Mouse (Mus musculus) T-helper 2 cell (primary cell): ENCODE results near the gene Fktn.
"Not testable (repeated sequence)": the region's sequence is repeated elsewhere in the genome, so short reads cannot be mapped to it uniquely, and the experiment has no call there.

Experiments
- in situ Hi-C: fragments of 300-600 bp; cut with MboI, MseI; formaldehyde crosslinking; loops from one replicate; pipeline ENCODE4 v1.15.1; 2025; ENCODE audit warnings: high pct_unique_total_duplicates

The Fktn gene

GRCm38 (mm10) chr4:53713704-53714050 is at the start of gene Fktn:
Gene Fktn (plus strand): TSS chr4:53713998.
- in situ Hi-C loops, result loop anchor here (10.0 kb wide), 1 partner anchor 269 kb away; the partner anchor contains the start of gene Slc44a1

GRCm38 (mm10) chr4:53682092-53682491 is 31.7 kb upstream of the Fktn start:
- in situ Hi-C loops, result no loop called here

- in situ Hi-C loops, result no loop called here
Observed at GRCm38 (mm10) chr4:53688965-53689364, 24.8 kb upstream of the Fktn start.

DNA sequence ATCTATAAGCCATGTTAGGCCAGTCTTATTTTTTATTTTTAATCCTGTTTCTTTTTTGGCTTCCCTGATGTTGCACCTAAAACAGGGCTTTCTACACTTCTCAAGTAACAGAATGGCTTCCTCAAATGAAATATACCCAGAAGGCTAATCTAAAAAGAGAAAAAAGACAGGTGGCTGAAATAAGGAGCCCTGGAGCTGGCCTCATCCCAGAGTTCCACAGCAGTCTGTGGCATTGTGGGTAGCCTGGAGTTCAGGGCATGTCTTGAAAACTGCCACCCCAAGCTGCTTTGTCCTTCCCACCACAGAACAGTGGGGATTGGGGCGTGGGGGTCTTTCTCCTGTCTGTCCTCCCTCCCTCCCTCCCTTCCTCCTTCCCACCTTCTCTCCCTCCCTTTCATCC is 22.4 kb upstream of the Fktn start:
- in situ Hi-C loops, result no loop called here

DNA sequence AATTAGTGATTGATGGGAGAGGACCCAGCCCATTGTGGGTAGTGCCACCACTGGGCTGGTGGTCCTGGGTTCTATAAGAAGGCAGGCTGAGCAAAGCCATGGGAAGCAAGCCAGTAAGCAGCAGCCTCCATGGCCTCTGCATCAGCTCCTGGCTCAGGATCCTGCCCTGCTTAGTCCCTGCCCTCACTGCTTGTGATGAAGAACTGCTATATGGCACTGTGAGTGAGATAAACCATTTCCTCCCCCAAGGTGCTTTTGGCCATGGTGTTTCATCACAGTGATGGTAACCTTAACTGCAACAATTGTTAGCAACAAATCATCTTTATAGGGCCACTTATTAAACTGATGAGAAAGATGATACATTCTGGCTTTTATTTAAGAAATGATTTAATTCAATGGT is 4.6 kb upstream of the Fktn start:
- in situ Hi-C loops, result not testable (repeated sequence)

GRCm38 (mm10) chr4:53710021-53710420 is 3.8 kb upstream of the Fktn start:
- in situ Hi-C loops, result loop anchor here (10.0 kb wide), 1 partner anchor 265 kb away; the partner anchor contains the start of gene Slc44a1

DNA sequence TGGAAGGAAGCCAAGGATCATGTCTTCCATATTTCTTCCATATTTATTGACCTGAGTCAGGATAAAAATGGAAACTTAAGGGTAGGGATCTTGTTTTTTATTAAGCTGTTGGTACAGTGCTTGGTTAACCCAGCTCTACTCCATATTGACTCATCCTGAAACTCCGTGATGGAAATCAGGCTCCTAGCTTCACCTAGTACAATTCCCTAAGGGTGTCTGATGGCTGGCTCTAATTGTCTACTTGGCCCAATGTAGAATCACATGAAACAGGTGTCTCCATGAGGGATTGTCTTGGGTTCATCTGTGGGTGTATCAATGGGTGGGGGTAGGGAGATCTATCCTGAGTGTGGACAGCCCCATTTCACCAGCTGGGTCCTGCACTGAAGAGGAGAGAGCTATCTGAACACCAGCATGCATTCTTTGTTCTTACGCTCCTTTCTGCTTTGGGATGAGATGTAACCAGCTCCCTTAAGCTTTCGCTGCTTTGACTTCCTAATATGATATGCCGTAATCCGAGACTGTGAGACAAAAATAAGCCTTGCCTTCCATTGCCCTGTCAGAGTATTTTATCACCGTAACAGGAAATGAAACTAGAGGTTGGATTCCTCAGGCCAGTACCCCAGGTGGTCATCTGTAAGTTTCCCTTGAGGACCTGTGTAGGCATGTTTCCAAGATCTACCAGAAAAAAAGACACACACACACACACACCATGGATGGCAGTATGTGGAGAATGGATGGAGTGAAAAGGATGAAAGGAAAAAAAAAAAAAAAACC is 3.1 kb upstream of the Fktn start:
- in situ Hi-C loops, result loop anchor here (10.0 kb wide), 1 partner anchor 266 kb away; the partner anchor contains the start of gene Slc44a1

DNA sequence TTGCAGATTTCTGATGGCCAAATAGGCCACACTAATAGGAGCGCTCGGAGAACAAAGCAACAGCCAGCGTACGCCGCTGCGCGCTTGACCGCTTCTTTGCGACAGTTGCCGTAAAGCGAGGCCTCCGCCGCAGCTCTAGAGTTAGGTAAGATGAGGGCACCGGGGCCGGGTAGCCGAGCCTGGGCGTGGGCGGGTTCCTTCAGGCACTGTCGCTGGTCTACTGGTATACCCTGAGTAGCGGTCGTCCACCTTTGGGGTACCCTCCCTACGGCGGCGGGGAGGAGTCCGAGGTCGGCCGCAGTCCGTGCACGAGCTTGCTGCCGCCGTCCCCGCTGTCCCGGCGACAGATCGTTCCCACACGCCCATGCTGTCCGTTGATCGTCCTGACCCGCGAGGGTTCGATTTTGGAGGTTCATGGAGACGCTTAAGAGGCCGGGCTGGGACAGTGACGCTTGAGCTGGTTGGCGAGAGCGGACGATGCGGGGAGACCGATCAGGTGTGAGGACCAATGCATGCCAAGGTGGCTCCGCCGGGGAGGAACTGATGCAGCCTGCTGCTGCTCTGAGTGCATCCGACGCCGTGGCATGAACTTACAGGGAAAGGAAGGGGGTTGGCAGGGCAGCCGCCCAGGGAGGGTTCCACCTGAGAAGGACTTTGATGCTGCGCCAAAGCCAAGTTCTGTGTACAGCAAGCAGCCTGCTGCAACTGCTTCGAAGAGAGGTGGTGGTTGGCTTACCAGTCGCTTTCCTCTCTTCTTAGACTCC is 435 bp downstream of the Fktn start:
- in situ Hi-C loops, result loop anchor here (10.0 kb wide), 1 partner anchor 269 kb away; the partner anchor contains the start of gene Slc44a1

DNA sequence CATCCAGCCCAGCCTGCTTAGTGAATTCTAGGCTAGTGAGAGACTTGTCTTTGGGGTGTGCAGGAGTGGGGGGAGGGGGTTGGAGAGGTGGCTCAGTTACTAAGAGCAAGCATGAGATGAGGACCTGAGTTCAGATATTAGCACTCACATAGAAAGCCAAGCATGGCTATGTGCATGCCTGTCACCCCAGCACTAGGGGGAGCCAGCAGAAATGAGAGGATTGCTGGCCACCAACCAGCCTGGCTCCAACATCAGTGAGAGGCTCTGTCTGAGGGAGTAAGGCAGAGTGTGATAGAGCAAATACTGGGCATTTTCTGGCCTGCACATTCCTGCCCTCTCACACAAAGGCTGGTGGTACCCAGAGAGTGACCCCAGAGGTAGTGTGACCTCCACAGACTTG is 2.2 kb downstream of the Fktn start:
- in situ Hi-C loops, result loop anchor here (10.0 kb wide), 1 partner anchor 271 kb away; the partner anchor contains the start of gene Slc44a1

DNA sequence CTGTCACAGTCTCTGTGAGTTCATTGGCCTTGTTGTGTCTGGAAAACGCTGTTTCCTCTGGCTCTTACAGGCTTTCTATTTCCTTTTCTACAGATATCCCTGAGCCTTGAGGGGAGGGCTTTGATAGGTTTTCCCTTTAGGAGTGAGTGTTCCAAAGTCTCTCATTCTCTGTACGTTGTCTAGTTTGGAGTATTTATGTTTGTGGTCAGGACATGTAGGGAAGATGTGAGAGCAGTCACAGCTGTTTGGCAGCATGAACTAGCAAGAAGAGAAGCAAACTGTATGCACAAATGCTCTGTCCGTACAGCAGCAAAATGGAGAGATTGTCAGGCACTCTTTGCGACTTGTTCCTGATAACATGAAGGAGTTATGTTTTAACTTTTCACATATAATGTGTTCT is 3.7 kb downstream of the Fktn start:
- in situ Hi-C loops, result loop anchor here (10.0 kb wide), 1 partner anchor 273 kb away; the partner anchor contains the start of gene Slc44a1

GRCm38 (mm10) chr4:53718261-53718660 is 4.5 kb downstream of the Fktn start:
- in situ Hi-C loops, result loop anchor here (10.0 kb wide), 1 partner anchor 273 kb away; the partner anchor contains the start of gene Slc44a1

DNA sequence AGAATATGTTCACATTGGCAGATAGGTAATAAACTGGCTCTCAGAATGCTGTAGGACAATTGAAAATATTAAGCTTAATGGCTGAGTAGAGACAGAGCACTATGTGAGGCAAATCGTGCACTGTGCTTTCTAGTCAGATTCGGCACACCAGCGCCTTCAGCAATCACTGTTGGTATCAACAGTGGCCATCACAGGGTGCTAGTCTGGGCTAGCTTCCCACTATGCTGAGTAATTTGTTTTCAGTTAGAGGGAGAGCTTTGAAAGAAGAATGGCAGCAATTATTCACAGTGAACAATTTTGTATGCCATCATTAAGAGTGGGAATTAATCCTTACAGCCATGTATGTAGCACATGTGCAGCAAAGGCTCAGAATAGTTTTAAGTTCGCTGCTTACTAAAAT is 8.7 kb downstream of the Fktn start:
- in situ Hi-C loops, result no loop called here

- in situ Hi-C loops, result not testable (repeated sequence)
Observed at GRCm38 (mm10) chr4:53726100-53726499, 12.3 kb downstream of the Fktn start.

GRCm38 (mm10) chr4:53728121-53728520 is 14.3 kb downstream of the Fktn start:
- in situ Hi-C loops, result no loop called here

DNA sequence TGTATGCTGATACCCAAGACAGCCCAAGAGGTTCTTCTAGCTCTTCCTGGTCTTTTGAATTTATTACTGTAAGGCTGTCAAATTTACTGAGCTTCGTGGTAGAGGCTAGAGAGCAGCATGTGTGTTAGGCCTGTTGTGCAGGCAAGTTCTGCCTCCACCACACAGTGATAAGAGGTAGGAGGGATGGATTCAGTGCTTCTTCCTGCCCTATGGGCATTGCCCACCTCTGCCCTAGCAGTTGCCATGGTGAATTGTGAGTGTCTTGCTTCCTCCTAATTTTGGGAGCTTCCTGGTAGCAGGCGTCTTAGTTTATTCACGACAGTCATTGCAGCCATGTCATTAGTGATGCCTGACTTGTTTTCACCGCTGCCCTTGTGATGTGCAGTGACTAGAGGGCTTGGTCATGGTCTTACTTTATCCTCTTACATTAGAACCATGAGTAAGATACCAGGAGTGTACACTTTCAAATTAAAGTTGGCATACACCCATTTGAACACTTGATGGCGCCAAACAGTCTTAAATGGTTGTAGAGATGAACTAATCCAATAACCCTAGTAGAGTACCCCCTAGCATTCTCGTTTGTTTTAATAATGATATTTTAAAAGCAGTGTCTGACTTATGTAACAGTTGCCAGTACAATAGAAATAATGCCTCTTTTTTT is 25.3 kb downstream of the Fktn start:
- in situ Hi-C loops, result no loop called here

DNA sequence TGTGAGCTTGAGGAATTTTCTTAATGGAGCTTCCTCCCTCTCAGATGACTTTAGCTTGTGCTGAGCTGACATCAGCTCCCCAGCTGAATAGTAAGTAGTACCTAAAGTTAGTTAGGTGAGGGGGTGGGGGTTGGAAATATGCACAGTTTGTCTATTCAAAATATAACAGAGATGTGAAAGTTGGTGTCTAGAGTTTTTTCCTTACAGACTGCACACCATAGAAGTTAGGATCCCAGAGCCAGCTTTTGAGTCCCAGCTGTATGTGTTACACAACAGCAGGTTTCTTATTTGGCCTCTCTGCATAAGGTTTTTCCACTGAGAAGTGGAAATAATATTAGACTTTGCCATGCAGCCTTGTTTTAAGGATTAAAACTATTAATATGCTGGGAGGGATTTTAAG is 36.0 kb downstream of the Fktn start:
- in situ Hi-C loops, result no loop called here

DNA sequence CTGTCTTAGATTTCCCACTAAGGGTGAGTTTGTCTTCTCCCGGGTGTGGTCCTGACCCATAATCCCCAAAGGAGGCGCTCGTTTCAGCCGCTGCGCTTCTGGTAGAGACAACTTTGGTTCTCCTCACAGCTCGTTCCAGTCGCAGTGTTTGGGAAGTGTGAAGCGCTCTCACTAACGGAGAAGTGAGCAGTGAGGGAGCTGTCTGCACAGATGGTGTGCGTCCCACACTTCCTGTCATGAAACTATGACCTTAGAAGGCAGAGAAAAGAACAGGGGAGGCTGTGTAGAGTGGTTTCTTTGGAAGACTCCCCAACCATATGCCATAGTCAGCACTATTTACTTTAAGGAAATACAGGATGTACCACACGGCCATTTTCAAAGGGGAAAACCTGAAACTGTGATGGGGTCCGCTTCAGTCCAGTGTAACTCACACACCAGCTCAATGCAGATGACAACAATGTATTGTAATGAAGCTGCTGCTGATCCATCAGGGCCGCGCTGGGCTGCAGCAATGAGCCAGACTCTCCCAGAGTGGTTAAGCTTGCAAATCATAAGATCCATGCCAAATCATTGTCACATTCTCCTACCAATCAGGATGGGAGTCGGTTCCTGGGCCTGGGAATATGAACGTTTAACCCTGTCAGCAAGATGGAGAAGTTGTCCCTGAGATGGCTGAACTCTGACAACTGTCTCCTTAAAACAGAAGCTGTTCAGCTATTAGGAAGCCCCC is 36.8 kb downstream of the Fktn start:
- in situ Hi-C loops, result no loop called here

GRCm38 (mm10) chr4:53757030-53757429 is 43.2 kb downstream of the Fktn start:
- in situ Hi-C loops, result no loop called here

- in situ Hi-C loops, result no loop called here
Observed at GRCm38 (mm10) chr4:53758764-53759163, 45.0 kb downstream of the Fktn start.

DNA sequence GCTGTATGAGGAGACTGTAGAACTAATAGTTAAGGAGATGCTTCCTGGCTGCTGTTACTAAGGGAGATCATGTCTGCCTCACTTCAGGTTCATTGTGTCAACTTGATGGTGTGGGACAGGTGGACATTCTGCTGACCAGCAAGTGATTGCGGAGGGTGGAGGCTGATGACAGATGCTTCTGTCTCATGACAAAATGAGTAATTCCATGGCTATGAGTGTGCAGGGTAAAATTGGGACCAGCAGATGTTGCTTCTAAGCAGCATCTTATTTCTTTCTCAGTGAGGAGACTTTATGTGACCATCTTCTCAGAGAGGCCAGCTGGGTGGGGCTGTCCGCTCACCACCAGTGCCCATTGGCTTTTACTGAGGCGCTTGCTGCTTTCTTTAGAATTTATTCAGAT is 45.9 kb downstream of the Fktn start:
- in situ Hi-C loops, result no loop called here

GRCm38 (mm10) chr4:53762501-53762900 is 48.7 kb downstream of the Fktn start:
- in situ Hi-C loops, result no loop called here
